Mouse (Mus musculus): ENCODE data around the gene Stn1.
"Not testable (repeated sequence)": the region's sequence is repeated elsewhere in the genome, so short reads cannot be mapped to it uniquely, and the experiment has no call there.

The Stn1 gene

GRCm38 (mm10) chr19:47537300-47537792 is at the start of gene Stn1:
Gene Stn1 (minus strand): TSS chr19:47537507.
- DNase-seq (ENCODE audit: low spot score) = no peak

GRCm38 (mm10) chr19:47587009-47587408 is 49.7 kb upstream of the Stn1 start:
- DNase-seq (ENCODE audit: low spot score) = no peak

- no peak for DNase-seq (ENCODE audit: low spot score)
Observed at GRCm38 (mm10) chr19:47585772-47586171, 48.5 kb upstream of the Stn1 start.

- DNase-seq (ENCODE audit: low spot score) = peak; percentile 46
Observed at GRCm38 (mm10) chr19:47579788-47580631, 42.7 kb upstream of the Stn1 start.

- peak; percentile 93 for DNase-seq (ENCODE audit: low spot score)
Observed at GRCm38 (mm10) chr19:47579225-47579787, 42.0 kb upstream of the Stn1 start, which contains the start of gene Slk. Gene Slk (plus strand): TSS chr19:47579678.

- DNase-seq (ENCODE audit: low spot score) = no peak
Observed at GRCm38 (mm10) chr19:47578581-47579224, 41.4 kb upstream of the Stn1 start.

GRCm38 (mm10) chr19:47573718-47574117 is 36.4 kb upstream of the Stn1 start:
- DNase-seq (ENCODE audit: low spot score) = no peak

- not testable (repeated sequence) for DNase-seq (ENCODE audit: low spot score)
Observed at GRCm38 (mm10) chr19:47571981-47572380, 34.7 kb upstream of the Stn1 start.

GRCm38 (mm10) chr19:47570042-47570441 is 32.7 kb upstream of the Stn1 start:
- DNase-seq (ENCODE audit: low spot score) = no peak

- no peak for DNase-seq (ENCODE audit: low spot score)
Observed at GRCm38 (mm10) chr19:47565994-47566393, 28.7 kb upstream of the Stn1 start.

GRCm38 (mm10) chr19:47565031-47565654 is 27.8 kb upstream of the Stn1 start:
- DNase-seq (ENCODE audit: low spot score) = no peak

GRCm38 (mm10) chr19:47563715-47564114 is 26.4 kb upstream of the Stn1 start:
- DNase-seq (ENCODE audit: low spot score) = no peak

- DNase-seq (ENCODE audit: low spot score) = peak; percentile 11
Observed at GRCm38 (mm10) chr19:47561996-47562441, 24.7 kb upstream of the Stn1 start.

- DNase-seq (ENCODE audit: low spot score) = no peak
Observed at GRCm38 (mm10) chr19:47560544-47561161, 23.3 kb upstream of the Stn1 start.

- DNase-seq (ENCODE audit: low spot score) = no peak
Observed at GRCm38 (mm10) chr19:47559751-47560512, 22.6 kb upstream of the Stn1 start.

- no peak for DNase-seq (ENCODE audit: low spot score)
Observed at GRCm38 (mm10) chr19:47559145-47559544, 21.8 kb upstream of the Stn1 start.

- no peak for DNase-seq (ENCODE audit: low spot score)
Observed at GRCm38 (mm10) chr19:47549584-47549983, 12.3 kb upstream of the Stn1 start.

GRCm38 (mm10) chr19:47549174-47549573 is 11.9 kb upstream of the Stn1 start:
- DNase-seq (ENCODE audit: low spot score) = no peak

- no peak for DNase-seq (ENCODE audit: low spot score)
Observed at GRCm38 (mm10) chr19:47548432-47549076, 11.2 kb upstream of the Stn1 start.

GRCm38 (mm10) chr19:47545528-47545927 is 8.2 kb upstream of the Stn1 start:
- no peak for DNase-seq (ENCODE audit: low spot score)
